Mouse (Mus musculus) heart, embryonic 14.5 days (tissue): ENCODE data around the gene Maml3. TPM values are rescaled to one million over a fixed set of nuclear protein-coding genes. Genes with fewer than 3 reads are reported as not detected.

Experiments used
- ATAC-seq: fragments of 200-750 bp; cut with Nextera tagmentation; 2 replicates; pipeline ENCODE4 v1.8.0; 2017; ENCODE audit warnings: low read depth, moderate TSS enrichment; ENCODE audit not compliant: insufficient number of reproducible peaks, insufficient read depth, low FRiP score
- H3K27ac ChIP-seq, 2 experiments: fragments of 200-500 bp in 1 of 2; fragments of 300-500 bp in 1 of 2; sonication (generic) in 1 of 2; replicated peaks in 1 of 2; 2 replicates each; pipeline ENCODE4 v1.5.1; 2012 to 2014; ENCODE audit warnings: low read depth in 2 of 2, low read length in 2 of 2, control low read depth in 1 of 2, mild to moderate bottlenecking in 1 of 2, mixed read lengths in 1 of 2; ENCODE audit not compliant: control insufficient read depth in 1 of 2, insufficient read depth in 1 of 2
- H3K27me3 ChIP-seq: fragments of 300-500 bp; sonication (generic); 2 replicates; pipeline ENCODE4 v1.6.1; 2014; ENCODE audit warnings: mild to moderate bottlenecking, low read length, control low read depth; ENCODE audit not compliant: control insufficient read depth, insufficient read depth
- H3K36me3 ChIP-seq: fragments of 300-500 bp; sonication (generic); 2 replicates; pipeline ENCODE4 v1.6.1; 2014; ENCODE audit warnings: mild to moderate bottlenecking, control low read depth, low read length, mixed read lengths; ENCODE audit not compliant: control insufficient read depth, insufficient read depth
- H3K4me1 ChIP-seq, 2 experiments: fragments of 200-500 bp in 1 of 2; fragments of 300-500 bp in 1 of 2; sonication (generic) in 1 of 2; 2 replicates each; pipeline ENCODE4 v1.6.1; 2012 to 2014; ENCODE audit warnings: low read length in 2 of 2, control low read depth in 1 of 2, mixed read lengths in 1 of 2; ENCODE audit not compliant: control insufficient read depth in 2 of 2, insufficient read depth in 2 of 2
- H3K4me2 ChIP-seq: fragments of 300-500 bp; sonication (generic); 2 replicates; pipeline ENCODE4 v1.6.1; 2014; ENCODE audit warnings: mild to moderate bottlenecking, low read length
- H3K4me3 ChIP-seq, 2 experiments: fragments of 200-500 bp in 1 of 2; fragments of 300-500 bp in 1 of 2; sonication (generic) in 1 of 2; 2 replicates each; pipeline ENCODE4 v1.5.1; 2012 to 2014; ENCODE audit warnings: low read length in 2 of 2, mild to moderate bottlenecking in 2 of 2, control low read depth in 1 of 2, low read depth in 1 of 2, moderate library complexity in 1 of 2; ENCODE audit not compliant: control insufficient read depth in 1 of 2, insufficient read depth in 1 of 2
- H3K9ac ChIP-seq: fragments of 300-500 bp; sonication (generic); 2 replicates; pipeline ENCODE4 v1.6.1; 2014; ENCODE audit warnings: mild to moderate bottlenecking, low read length
- H3K9me3 ChIP-seq: fragments of 300-500 bp; sonication (generic); 2 replicates; pipeline ENCODE4 v1.6.1; 2016; ENCODE audit warnings: low read length, control low read depth; ENCODE audit not compliant: control insufficient read depth
- WGBS: fragments of 180-500 bp; shearing (Covaris S2); extraction: QIAGEN DNeasy Blood & Tissue Kit; methylation state at CpG from one replicate; pipeline ENCODE4 v1.1.7; 2014; 5-methylcytosine and 5-hydroxymethylcytosine counted together
- polyA plus RNA-seq: library from polyadenylated mRNA; unstranded; fragments of >200 nt; fragmentation: Nextera tagmentation; extraction: Ambion mirVana; gene quantifications from 2 replicates; pipeline ENCODE4 v1.2.1, GENCODE M21; 2014

The Maml3 gene
- polyA plus RNA-seq, 1 experiment from 2014 or later = 2.9 TPM

DNA sequence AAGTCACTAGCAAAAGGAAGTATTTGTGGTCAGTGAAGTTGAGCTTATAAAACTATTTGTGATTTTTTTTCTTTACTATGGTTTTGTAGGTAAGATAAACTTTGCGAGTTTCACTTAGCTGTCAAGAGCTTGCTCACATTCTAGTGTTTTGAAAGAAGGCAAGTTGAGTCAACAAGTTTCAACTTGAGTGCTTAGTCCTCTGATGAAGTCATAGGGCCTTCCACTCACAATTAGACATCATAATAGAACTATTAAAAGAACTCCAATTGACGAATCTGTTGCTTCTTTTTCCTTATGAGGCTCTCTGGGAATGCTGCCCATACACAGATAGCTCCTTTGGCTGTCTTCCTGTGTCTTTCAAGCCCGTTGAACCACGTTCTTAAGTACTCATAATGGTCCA lies 16.0 kb upstream of the Maml3 start:
- H3K4me3 ChIP-seq = no peak overlapping the region
- no peak for ATAC-seq
- H3K36me3 ChIP-seq = no peaks in the 10 kb centered on the region
- no peaks in the 10 kb centered on the region for H3K9me3 ChIP-seq
- H3K27ac ChIP-seq = no peak overlapping the region
- H3K4me2 ChIP-seq = no peak overlapping the region
- no peak overlapping the region for H3K9ac ChIP-seq
- WGBS = 65% methylated on average over 4 of the region's 4 CpGs
- H3K27me3 ChIP-seq = no peaks in the 10 kb centered on the region
- no peaks in the 10 kb centered on the region for H3K4me1 ChIP-seq

DNA sequence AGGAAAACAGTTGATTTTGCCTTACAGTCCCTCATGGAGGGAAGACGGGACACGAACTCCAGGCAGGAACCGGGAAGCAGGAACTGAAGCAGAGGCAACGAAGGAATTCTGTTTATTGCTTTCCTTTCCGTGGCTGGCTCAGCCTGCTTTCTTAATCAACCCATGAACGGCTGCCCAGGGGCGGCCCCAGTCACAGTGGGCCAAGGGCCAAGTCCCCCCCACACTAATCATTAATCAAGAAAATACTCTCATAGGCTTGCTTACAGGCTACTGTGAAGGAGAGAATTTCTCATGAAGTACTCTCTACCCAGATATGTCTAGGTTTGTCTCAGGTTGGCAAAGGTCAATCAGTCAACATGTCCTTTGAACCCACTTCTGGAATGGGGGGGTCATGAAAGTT lies 14.3 kb upstream of the Maml3 start:
- H3K27ac ChIP-seq = no peak overlapping the region
- no peak overlapping the region for H3K9ac ChIP-seq
- H3K4me3 ChIP-seq = no peak overlapping the region
- ATAC-seq = no peak
- 85% methylated on average over 7 of the region's 7 CpGs for WGBS
- H3K9me3 ChIP-seq = no peaks in the 10 kb centered on the region
- no peaks in the 10 kb centered on the region for H3K36me3 ChIP-seq
- H3K4me2 ChIP-seq = no peak overlapping the region
- no peaks in the 10 kb centered on the region for H3K4me1 ChIP-seq
- H3K27me3 ChIP-seq = no peaks in the 10 kb centered on the region

GRCm38 (mm10) chr3:52115421-52115820 lies 10.5 kb upstream of the Maml3 start:
- H3K27me3 ChIP-seq = no peaks in the 10 kb centered on the region
- no peak overlapping the region for H3K4me2 ChIP-seq
- no peaks in the 10 kb centered on the region for H3K4me1 ChIP-seq
- WGBS = 69% methylated on average over 9 of the region's 9 CpGs
- H3K4me3 ChIP-seq = no peak overlapping the region
- no peaks in the 10 kb centered on the region for H3K36me3 ChIP-seq
- no peak for ATAC-seq
- H3K9ac ChIP-seq = no peak overlapping the region
- no peak overlapping the region for H3K27ac ChIP-seq
- no peaks in the 10 kb centered on the region for H3K9me3 ChIP-seq

DNA sequence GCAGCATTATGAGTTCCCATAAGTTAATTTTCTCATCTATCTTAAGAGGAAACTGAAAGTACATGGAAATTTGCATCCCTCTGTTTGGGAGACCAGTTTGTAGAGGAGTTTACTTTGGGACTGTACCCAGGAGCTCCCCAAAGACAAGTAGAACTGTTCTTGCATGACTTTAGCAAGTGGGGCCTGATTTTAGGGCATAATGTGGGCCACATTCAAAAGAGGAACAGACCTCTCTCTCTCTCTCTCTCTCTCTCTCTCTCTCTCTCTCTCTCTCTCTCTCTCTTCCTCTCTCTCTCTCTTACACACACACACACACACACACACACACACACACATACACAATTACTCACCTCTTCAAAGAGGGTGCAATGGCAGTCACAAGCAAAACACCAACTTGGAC lies 3.2 kb upstream of the Maml3 start:
- Histone ChIP-seq H3K9ac (no peak overlapping the region), H3K4me1 (no peaks in the 10 kb centered on the region), H3K9me3 (no peaks in the 10 kb centered on the region), H3K4me3 (no peak overlapping the region), H3K27ac (no peak overlapping the region), H3K36me3 (no peaks in the 10 kb centered on the region), H3K27me3 (no peaks in the 10 kb centered on the region), H3K4me2 (no peak overlapping the region)
- ATAC-seq = no peak

- peak overlapping the region; percentile 82 for H3K9ac ChIP-seq
- ATAC-seq = no peak
- 2% methylated on average over 12 of the region's 20 CpGs for WGBS
- peak overlapping the region; percentile 61 to 62 for H3K4me3 ChIP-seq
- H3K36me3 ChIP-seq = no peaks in the 10 kb centered on the region
- H3K27me3 ChIP-seq = no peaks in the 10 kb centered on the region
- H3K4me1 ChIP-seq = peaks cover 0 to 7% of the 10 kb centered on the region in 2 experiments; a peak in 2 of 4 replicates
- H3K4me2 ChIP-seq = peak overlapping the region; percentile 98
- H3K27ac ChIP-seq = peak overlapping the region; percentile 7 to 99; a peak in 3 of 4 replicates
- H3K9me3 ChIP-seq = no peaks in the 10 kb centered on the region
Observed at GRCm38 (mm10) chr3:52105156-52105555, 280 bp upstream of the Maml3 start.

GRCm38 (mm10) chr3:52104208-52104607 lies 668 bp downstream of the Maml3 start:
- Histone ChIP-seq H3K9ac (peak overlapping the region; percentile 82), H3K27ac (peak overlapping the region; percentile 93 to 99), H3K27me3 (no peaks in the 10 kb centered on the region), H3K4me1 (peaks cover 0 to 7% of the 10 kb centered on the region in 2 experiments; a peak in 2 of 4 replicates), H3K36me3 (no peaks in the 10 kb centered on the region), H3K9me3 (no peaks in the 10 kb centered on the region), H3K4me3 (peak overlapping the region; percentile 61 to 62), H3K4me2 (peak overlapping the region; percentile 98)
- ATAC-seq = no peak
- WGBS = under 1% methylated on average over 16 of the region's 16 CpGs

DNA sequence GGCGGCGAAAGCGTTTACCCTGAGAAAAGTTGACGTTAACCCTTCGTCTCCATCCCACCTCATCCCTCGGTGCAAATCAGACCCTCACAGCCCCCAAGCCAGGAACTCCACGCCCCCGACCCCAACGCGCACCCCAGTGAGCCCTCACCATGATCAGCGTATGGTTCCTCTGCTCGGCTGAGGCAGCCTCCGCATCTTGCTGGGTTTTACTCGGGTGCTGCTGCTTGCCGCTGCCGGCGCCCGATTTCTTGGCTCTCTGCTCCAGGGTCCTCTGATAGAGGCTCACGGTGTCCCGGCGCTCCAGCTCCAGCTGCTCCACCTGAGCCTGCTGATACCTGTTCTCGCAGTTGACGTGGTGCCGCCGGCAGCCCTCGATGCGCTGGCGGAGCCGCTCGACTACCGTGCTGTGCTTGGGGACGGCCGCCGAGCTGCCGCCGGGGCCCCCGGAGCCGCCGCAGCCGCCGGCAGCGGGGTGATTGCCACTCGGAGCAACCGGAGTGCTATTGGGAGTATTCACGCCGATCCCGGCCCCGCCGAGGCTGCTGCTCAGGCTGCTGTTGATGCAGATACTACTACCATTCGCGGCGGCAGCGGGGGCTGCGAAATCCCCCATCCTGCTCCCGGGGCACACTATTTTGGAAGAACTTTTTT lies 1.2 kb downstream of the Maml3 start:
- H3K9ac ChIP-seq = peak overlapping the region; percentile 82
- peaks cover 0 to 7% of the 10 kb centered on the region in 2 experiments; a peak in 2 of 4 replicates for H3K4me1 ChIP-seq
- no peak for ATAC-seq
- WGBS = under 1% methylated on average over 55 of the region's 55 CpGs
- H3K36me3 ChIP-seq = no peaks in the 10 kb centered on the region
- peak overlapping the region; percentile 93 to 99 for H3K27ac ChIP-seq
- H3K9me3 ChIP-seq = no peaks in the 10 kb centered on the region
- peak overlapping the region; percentile 98 for H3K4me2 ChIP-seq
- no peaks in the 10 kb centered on the region for H3K27me3 ChIP-seq
- H3K4me3 ChIP-seq = peak overlapping the region; percentile 61 to 62
